Mouse (Mus musculus): ENCODE measurements around the gene Gucy2c.

The Gucy2c gene

GRCm38 (mm10) chr6:136781377-136781986, at the start of gene Gucy2c:
Gene Gucy2c (minus strand): TSS chr6:136781765.
- no peak for DNase-seq (ENCODE audit: low spot score)

- DNase-seq (ENCODE audit: low spot score) = no peak
Measured at GRCm38 (mm10) chr6:136828681-136829080, 47.1 kb upstream of the Gucy2c start.

GRCm38 (mm10) chr6:136827881-136828561, 46.5 kb upstream of the Gucy2c start, which contains the start of gene Wbp11:
Gene Wbp11 (minus strand): TSS chr6:136828233.
- peak; percentile 86 for DNase-seq (ENCODE audit: low spot score)

DNA sequence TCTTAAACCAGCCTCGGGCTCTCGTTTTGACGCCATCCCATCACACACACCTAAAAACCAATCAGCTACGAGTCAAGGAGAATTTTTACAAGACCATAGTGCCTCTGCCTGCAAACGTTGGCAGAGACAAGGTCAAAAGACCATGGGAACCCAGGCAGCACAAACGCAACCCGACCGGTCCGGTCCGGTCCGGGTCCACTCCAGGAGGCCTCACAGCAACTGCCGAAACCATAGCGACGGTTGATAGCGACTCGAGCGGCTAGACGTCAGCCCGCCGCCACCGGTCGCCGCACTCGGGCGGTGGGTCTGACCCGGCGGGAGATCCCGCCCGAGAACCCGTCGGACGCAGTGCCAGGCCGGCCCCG, 45.9 kb upstream of the Gucy2c start, which contains the start of gene BC049715:
Gene BC049715 (plus strand): TSS at position 111 of the 365 bp plus-strand sequence.
- DNase-seq (ENCODE audit: low spot score) = no peak

- no peak for DNase-seq (ENCODE audit: low spot score)
Measured at GRCm38 (mm10) chr6:136827116-136827515, 45.6 kb upstream of the Gucy2c start.

DNA sequence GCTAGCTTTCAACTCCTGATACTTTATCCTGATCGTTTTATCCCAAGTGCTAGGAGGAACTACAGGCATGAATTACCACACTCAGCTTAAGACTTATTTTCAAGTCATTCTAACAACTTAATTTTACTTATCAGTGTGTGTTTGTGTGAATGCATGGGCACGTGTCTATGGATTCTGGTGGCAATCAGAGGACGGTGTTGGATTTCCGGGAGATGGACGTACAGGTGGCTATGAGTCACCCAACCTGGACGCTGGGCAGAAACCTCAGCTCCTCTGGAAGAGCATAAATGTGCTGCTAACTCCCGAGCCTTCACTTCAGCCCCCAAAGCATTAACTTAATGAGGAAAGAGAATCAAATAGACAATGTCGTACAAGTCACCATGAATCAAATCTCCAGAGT, 43.4 kb upstream of the Gucy2c start:
- no peak for DNase-seq (ENCODE audit: low spot score)

- DNase-seq (ENCODE audit: low spot score) = no peak
Measured at GRCm38 (mm10) chr6:136821086-136821485, 39.5 kb upstream of the Gucy2c start.

GRCm38 (mm10) chr6:136820381-136820780, 38.8 kb upstream of the Gucy2c start:
- DNase-seq (ENCODE audit: low spot score) = no peak

DNA sequence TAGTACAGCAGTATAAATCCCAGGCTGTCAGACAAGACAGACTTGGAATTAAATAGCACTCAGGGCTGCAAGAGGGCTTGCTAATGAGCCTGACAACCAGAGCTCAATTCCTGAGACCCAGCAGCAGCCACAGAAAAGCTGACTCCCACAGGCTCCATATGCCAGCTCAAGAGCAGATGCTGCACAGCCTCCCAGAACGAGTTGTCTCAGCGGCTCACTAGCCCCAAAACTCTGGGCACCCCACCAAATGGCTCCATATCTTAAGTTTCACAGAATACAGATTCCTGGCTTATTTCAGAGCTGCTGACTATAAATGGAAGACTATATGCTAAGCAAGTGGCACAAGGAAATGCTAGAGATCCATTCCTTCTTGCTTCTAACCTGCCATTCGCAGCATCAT, 36.0 kb upstream of the Gucy2c start:
- DNase-seq (ENCODE audit: low spot score) = no peak

GRCm38 (mm10) chr6:136816826-136817225, 35.3 kb upstream of the Gucy2c start:
- no peak for DNase-seq (ENCODE audit: low spot score)

GRCm38 (mm10) chr6:136815381-136815780, 33.8 kb upstream of the Gucy2c start:
- no peak for DNase-seq (ENCODE audit: low spot score)

- DNase-seq (ENCODE audit: low spot score) = no peak
Measured at GRCm38 (mm10) chr6:136813117-136813516, 31.6 kb upstream of the Gucy2c start.

DNA sequence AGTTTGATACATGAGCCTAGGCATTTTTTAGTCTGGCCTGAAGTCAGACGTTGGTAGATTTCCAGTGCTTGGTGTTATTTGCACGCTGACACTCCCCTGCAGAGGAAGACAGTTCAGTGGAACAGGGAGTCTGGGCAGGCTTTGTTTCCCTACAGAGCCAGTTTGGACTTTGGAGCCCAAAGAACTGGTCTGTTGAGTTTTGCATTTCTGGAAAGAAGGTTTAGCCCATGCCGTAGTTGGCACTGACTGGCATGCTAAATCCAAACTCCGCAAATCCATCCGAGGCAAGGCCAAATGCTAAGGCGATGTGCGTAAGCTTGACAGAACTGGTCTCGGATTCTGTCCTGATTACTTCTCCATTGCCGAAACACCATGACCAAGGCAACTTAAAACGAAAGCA, 29.6 kb upstream of the Gucy2c start:
- no peak for DNase-seq (ENCODE audit: low spot score)

GRCm38 (mm10) chr6:136809673-136810072, 28.1 kb upstream of the Gucy2c start:
- no peak for DNase-seq (ENCODE audit: low spot score)

GRCm38 (mm10) chr6:136809077-136809476, 27.5 kb upstream of the Gucy2c start:
- no peak for DNase-seq (ENCODE audit: low spot score)

GRCm38 (mm10) chr6:136808631-136809046, 27.1 kb upstream of the Gucy2c start:
- no peak for DNase-seq (ENCODE audit: low spot score)

GRCm38 (mm10) chr6:136808014-136808417, 26.5 kb upstream of the Gucy2c start, which contains the start of gene H2afj:
Gene H2afj (plus strand): TSS chr6:136808244.
- DNase-seq (ENCODE audit: low spot score) = peak; percentile 98

DNA sequence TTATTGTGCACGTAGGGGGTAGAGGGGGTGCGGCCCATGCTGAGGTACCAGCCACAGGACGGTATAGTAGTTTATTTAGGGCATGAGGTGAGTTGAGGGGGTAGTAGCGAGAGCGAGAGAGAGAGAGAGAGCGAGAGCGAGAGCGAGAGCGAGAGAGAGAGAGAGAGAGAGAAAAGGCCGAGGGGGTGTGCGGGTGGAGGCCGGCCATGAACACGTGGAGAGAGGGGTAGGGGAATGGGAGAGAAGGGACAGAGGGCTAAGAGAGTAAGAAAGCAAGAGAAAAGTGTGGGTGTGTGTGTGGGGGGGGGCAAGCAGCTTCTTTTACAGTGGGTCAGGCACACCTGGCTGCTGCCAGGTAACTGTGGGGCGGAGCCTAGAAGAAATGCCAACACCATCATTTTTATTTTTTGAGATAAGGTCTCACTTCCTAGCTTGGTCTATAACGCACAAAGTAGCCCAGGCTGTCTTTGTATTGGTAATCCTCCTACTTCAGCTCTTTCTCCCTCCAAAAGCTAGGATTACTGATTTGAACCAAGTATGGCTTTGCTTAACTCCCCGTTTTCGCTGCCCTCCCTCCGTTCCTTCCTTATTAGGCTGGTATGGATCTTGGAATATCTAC, 25.9 kb upstream of the Gucy2c start:
- DNase-seq (ENCODE audit: low spot score) = no peak

DNA sequence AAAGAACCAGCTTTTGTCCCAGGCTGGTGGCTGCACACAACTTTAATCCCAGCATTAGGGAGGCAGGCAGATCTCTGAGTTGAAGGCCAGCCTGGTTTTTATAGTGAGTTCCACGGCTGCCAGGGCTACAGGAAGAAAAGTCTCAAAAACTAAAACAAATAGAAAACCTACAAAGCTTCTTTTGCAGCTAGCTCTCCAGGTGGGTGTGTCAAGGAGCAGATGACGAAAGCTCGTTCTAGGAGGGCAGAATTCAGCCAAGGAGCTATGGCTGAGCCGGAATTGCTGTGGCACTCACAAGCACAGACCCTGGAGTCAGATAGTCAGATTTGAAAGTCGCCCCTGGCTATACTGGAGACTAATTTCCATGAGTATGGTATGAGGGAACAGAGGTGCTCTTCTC, 25.3 kb upstream of the Gucy2c start:
- no peak for DNase-seq (ENCODE audit: low spot score)

DNA sequence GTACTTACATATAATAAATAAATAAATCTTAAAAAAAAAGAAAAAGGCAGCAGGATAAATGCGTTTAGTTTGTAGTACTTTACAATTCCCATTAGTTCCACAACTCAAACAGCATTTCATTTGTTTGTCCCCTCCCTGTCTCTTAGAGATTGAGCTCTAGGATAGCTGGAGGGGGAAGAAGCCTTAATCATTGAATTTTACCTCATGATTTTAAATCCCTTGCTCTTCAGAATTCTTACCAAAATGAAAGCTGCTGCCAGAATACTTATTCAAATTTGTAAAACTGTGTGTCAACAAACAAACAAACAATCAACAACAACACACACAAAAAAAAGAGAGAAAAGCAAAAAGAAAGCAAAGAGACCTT, 23.8 kb upstream of the Gucy2c start:
- no peak for DNase-seq (ENCODE audit: low spot score)

DNA sequence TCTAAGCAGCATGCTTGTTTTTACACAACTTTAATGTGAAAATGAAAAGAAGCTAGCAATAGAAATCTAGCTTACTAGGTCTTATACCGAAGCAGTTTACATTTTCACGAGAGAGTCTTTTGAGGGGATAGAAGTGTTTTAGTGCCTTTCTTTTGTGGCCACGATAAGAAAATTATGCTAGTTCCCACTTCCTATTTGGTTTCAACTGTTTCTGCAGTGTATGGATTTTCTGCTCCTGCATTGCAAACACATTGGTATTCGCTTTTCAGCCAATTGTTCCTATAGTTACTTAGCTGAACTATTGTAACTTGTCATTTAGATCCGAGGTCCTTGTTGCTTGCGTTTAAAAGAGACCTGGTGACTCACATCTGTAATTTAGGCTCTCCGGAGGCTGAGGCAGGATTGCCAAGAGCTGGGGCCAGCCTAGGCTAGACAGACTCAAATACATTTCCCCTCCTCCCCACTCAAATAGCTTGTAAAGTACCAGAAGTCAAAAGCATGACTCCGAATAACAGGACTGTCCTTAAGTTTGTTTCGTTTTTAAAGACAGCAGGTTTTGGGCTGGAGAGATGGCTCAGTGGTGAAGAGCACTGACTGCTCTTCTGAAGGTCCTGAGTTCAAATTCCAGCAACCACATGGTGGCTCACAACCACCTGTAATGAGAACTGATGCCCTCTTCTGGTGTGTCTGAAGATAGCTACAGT, 23.3 kb upstream of the Gucy2c start:
- no peak for DNase-seq (ENCODE audit: low spot score)

DNA sequence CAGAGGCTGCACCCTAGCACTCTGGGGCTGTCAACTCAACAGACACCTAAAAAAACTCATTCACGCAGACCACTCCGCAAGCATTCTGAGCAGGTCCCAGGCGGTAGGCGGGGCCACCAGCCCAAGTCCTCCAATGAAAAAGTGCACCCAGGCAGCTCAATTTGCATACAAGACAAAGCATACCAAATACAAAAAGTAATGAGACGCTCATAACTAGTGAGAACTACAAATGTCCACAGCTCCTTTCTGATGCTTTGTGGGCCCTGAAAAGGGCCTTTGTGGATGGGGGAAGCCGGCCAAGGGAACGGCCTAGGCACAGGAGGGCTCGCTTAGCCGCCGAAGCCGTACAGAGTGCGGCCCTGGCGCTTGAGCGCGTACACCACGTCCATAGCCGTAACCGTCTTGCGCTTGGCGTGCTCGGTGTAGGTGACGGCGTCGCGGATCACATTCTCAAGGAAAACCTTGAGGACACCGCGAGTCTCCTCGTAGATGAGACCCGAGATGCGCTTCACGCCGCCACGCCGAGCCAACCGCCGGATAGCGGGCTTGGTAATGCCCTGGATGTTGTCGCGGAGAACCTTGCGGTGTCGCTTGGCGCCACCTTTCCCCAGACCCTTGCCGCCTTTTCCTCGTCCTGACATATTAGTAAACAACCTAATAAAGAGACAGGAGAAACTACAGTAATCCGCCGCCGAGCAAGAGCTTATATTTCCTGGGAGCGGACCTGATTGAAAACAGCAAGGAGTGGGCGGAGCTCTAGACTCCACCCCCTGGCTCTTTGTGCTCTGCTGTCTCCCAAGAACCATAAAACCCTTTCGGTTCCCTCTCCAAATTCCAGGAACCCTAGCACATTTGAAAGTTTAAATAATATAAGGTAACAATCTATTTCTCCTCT, 22.4 kb upstream of the Gucy2c start, which contains the start of gene Hist4h4:
Gene Hist4h4 (minus strand): TSS at position 677 of the 895 bp plus-strand sequence.
- DNase-seq (ENCODE audit: low spot score) = peak; percentile 99
